Mouse (Mus musculus) midbrain, embryonic 11.5 days (tissue): ENCODE measurements around the gene Cd9. TPM values are rescaled to one million over a fixed set of nuclear protein-coding genes. Genes with fewer than 3 reads are reported as not detected.
A peak's percentile ranks its signal among the peaks of the same experiment; 100 is the strongest.

ENCODE experiments used
- ATAC-seq: fragments of 200-750 bp; cut with Nextera tagmentation; 2 replicates; pipeline ENCODE4 v1.8.0; 2017; ENCODE audit warnings: moderate TSS enrichment, moderate library complexity; ENCODE audit not compliant: low FRiP score
- DNase-seq: peaks from one replicate; pipeline ENCODE4 v3.0.0; 2015; ENCODE audit warnings: low spot score; ENCODE audit errors: missing footprints
- H3K27ac ChIP-seq: fragments of 300-500 bp; sonication (generic); 2 replicates; pipeline ENCODE4 v1.5.1; 2014; ENCODE audit warnings: low read depth, low read length
- H3K27me3 ChIP-seq: fragments of 300-500 bp; sonication (generic); 2 replicates; pipeline ENCODE4 v1.6.1; 2014; ENCODE audit warnings: mild to moderate bottlenecking, low read length, moderate library complexity, mixed read lengths; ENCODE audit not compliant: control insufficient read depth, insufficient read depth
- H3K36me3 ChIP-seq: fragments of 300-500 bp; sonication (generic); 2 replicates; pipeline ENCODE4 v1.6.1; 2014; ENCODE audit warnings: mild to moderate bottlenecking, low read length, moderate library complexity, mixed read lengths; ENCODE audit not compliant: control insufficient read depth, insufficient read depth
- H3K4me1 ChIP-seq: fragments of 300-500 bp; sonication (generic); 2 replicates; pipeline ENCODE4 v1.6.1; 2014; ENCODE audit warnings: low read length; ENCODE audit not compliant: control insufficient read depth, insufficient read depth
- H3K4me2 ChIP-seq: fragments of 300-500 bp; sonication (generic); 2 replicates; pipeline ENCODE4 v1.6.1; 2014; ENCODE audit warnings: mild to moderate bottlenecking, moderate library complexity
- H3K4me3 ChIP-seq: fragments of 300-500 bp; sonication (generic); 2 replicates; pipeline ENCODE4 v1.5.1; 2014; ENCODE audit warnings: low read depth, low read length
- H3K9ac ChIP-seq: fragments of 300-500 bp; sonication (generic); 2 replicates; pipeline ENCODE4 v1.6.1; 2014; ENCODE audit warnings: low read length
- H3K9me3 ChIP-seq: fragments of 300-500 bp; sonication (generic); 2 replicates; pipeline ENCODE4 v1.6.1; 2016; ENCODE audit warnings: low read length; ENCODE audit not compliant: control insufficient read depth
- WGBS: fragments of 180-500 bp; shearing (Covaris S2); extraction: QIAGEN DNeasy Blood & Tissue Kit; methylation state at CpG from one replicate; pipeline ENCODE4 v1.1.7; 2014; 5-methylcytosine and 5-hydroxymethylcytosine counted together
- polyA plus RNA-seq: library from polyadenylated mRNA; unstranded; fragments of >200 nt; fragmentation: Nextera tagmentation; extraction: Ambion mirVana; gene quantifications from 2 replicates; pipeline ENCODE4 v1.2.1, GENCODE M21; 2014

Cd9 gene
- polyA plus RNA-seq, 1 experiment from 2014 or later: 34.7 TPM

DNA sequence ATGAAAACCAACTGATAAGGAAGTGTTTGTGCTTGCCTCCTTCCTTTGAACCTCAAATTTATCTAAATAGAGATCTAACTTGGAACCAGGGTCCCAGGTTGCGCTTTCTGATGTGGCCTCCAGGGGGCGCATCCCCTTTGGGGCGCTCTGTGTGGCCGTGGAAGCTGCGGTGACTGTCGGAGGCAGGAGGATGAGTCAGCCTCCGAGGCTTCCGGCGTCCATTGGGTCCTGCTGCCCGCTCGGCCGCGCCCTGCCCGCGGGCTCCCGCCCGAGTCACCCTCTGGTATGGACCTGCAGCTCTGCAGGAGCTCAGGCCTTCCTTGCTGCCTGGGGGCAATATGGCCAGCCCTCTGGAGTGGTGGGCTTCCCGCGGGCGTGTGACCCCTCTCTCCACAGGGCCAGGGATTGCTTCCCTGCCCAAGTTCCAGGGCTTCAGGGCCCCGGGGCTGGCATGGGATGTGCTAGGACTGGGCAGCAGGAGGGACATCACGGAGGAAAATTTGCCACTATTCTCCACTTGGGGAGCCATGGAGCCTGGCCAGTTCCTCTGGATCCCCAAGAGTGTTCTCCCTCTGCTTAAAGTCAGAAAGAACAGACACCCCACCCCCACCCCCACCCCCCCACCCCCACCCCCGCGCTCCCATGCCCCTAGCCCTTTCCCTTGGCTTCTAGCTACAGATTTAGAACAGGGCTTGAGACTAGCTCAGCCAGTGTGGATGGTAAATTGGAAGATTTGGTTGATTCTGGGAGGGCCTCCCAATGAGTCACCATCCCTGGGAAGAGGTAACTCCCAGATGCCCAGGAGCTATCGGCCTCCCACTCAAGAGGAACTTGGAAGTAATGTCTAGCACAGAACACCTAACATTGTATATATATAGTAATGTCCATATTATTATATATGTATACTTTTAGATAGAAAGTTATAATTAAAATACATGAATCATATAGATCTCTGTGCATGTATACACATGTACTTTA is 67.9 kb downstream of the Cd9 start:
- 3% methylated on average over 23 of the region's 25 CpGs for WGBS
- H3K9ac ChIP-seq: peak overlapping the region; percentile 74
- no peaks in the 10 kb centered on the region for H3K27me3 ChIP-seq
- DNase-seq: peak; percentile 98
- H3K4me2 ChIP-seq: peak overlapping the region; percentile 74
- peaks cover 6% of the 10 kb centered on the region for H3K4me1 ChIP-seq
- peak; percentile 89 for ATAC-seq
- no peaks in the 10 kb centered on the region for H3K36me3 ChIP-seq
- peak overlapping the region; percentile 43 for H3K4me3 ChIP-seq
- H3K9me3 ChIP-seq: no peaks in the 10 kb centered on the region
- H3K27ac ChIP-seq: no peak overlapping the region

DNA sequence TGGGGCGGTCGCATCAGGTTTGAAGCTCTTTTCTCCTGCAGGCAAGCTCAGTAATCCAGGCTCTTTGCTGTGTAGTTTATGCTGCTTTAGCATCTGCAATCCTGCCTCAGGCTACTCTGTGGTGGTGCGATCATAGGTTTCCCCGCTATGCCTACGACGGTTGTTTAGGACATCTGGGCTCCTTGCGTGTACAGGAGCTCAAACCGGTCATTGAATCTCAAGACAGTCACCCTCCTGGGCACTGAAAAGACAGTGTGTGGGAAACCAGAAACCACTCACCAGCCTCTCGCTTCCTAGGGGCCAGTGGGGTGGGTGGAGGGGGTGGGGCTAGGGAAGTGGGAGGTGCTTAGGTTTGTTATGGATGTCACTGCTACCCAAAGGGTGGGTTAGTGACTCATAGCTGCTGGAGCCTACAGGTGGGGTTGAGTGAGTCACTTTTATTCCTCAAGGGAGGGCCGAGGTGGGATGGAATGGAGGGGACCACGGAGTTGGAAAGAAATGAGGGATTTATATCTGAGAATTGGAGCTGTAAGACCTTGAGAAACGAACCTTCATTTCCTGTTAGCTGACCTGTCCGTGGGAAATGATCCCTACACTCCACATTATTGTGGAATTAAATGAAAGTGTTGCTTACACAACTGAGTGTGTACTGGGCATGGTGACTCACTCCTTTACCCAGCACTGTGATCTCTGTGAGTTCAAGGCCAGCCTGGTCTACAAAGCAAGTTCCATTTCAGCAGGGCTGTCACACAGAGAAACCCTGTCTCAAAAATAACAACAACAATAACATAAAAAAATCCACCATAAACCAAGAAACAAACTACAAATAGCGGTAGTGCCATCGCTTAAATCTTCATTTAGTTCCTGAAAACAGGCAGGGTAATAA is 69.1 kb downstream of the Cd9 start:
- H3K4me2 ChIP-seq: no peak overlapping the region

GRCm38 (mm10) chr6:125424156-125424555 is 70.4 kb downstream of the Cd9 start:
- WGBS: 66% methylated on average over 3 of the region's 3 CpGs
- Histone ChIP-seq H3K4me1 (peaks cover 6% of the 10 kb centered on the region), H3K36me3 (no peaks in the 10 kb centered on the region), H3K9me3 (no peaks in the 10 kb centered on the region), H3K27me3 (no peaks in the 10 kb centered on the region), H3K9ac (no peak overlapping the region), H3K27ac (no peak overlapping the region), H3K4me2 (no peak overlapping the region), H3K4me3 (no peak overlapping the region)
- DNase-seq (peak; percentile 66), ATAC-seq (no peak)

More for the DNA sequence above, 69.1 kb downstream of the Cd9 start:
- Histone ChIP-seq H3K27me3 (no peaks in the 10 kb centered on the region), H3K4me1 (peaks cover 6% of the 10 kb centered on the region), H3K27ac (no peak overlapping the region), H3K36me3 (no peaks in the 10 kb centered on the region), H3K4me3 (no peak overlapping the region), H3K9ac (no peak overlapping the region), H3K9me3 (no peaks in the 10 kb centered on the region)
- WGBS: 63% methylated on average over 15 of the region's 15 CpGs
- DNase-seq (peak; percentile 79), ATAC-seq (no peak)

DNA sequence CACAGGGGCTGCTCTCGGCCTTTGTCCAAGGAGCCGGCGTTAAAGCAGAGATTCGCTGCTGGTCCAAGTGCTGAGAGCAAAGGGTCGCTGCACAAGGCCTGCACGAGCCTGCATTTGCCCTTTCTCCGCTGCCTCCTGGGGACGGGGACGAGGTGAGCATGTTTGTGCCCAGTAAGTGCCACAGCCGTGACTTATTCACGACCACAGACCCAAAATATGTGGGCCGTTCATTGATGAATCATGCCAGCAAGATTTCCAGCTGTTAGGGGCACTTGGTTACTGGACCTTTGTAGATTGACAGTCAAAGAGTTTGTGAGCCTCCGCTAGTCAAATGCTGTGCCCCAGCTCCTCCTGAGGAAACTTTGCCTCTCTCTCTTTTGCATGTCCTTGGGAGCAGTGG is 71.1 kb downstream of the Cd9 start:
- ATAC-seq: no peak
- H3K36me3 ChIP-seq: no peaks in the 10 kb centered on the region
- H3K9me3 ChIP-seq: no peaks in the 10 kb centered on the region
- H3K27ac ChIP-seq: no peak overlapping the region
- peak; percentile 82 for DNase-seq
- no peak overlapping the region for H3K4me3 ChIP-seq
- no peaks in the 10 kb centered on the region for H3K27me3 ChIP-seq
- WGBS: 35% methylated on average over 13 of the region's 13 CpGs
- H3K4me2 ChIP-seq: no peak overlapping the region
- peaks cover 6% of the 10 kb centered on the region for H3K4me1 ChIP-seq
- H3K9ac ChIP-seq: no peak overlapping the region

DNA sequence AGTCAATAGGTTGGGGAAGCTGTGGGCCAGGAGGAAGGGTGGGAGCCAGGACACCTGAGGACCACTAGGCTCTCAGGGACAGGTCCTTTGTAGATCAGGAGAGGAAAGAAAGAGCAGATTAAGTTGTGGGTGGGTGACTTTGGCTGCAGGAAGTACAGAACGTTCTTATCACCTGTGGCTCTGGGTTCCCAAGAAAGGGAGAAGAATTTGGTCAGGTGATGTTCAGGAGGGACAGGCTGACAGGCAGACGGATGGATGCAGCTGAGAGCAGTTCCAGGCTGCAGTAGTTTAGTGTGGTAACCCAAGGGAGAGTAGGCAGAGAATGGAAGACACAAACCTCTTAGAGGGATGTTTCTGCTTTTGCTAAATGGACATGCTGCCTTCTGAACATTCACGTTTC is 71.5 kb downstream of the Cd9 start:
- H3K4me2 ChIP-seq: no peak overlapping the region
- no peak overlapping the region for H3K4me3 ChIP-seq
- DNase-seq (peak; percentile 82), ATAC-seq (no peak)
- H3K4me1 ChIP-seq: peaks cover 6% of the 10 kb centered on the region
- no peak overlapping the region for H3K9ac ChIP-seq
- WGBS: 42% methylated on average over 3 of the region's 3 CpGs
- no peak overlapping the region for H3K27ac ChIP-seq
- H3K27me3 ChIP-seq: no peaks in the 10 kb centered on the region
- H3K9me3 ChIP-seq: no peaks in the 10 kb centered on the region
- no peaks in the 10 kb centered on the region for H3K36me3 ChIP-seq

- no peak overlapping the region for H3K4me3 ChIP-seq
- ATAC-seq (peak; percentile 45; the same call in 1 of the 2 replicates), DNase-seq (peak; percentile 93)
- peak overlapping the region; percentile 23; the same call in 1 of the 2 replicates for H3K4me2 ChIP-seq
- H3K9me3 ChIP-seq: no peaks in the 10 kb centered on the region
- no peaks in the 10 kb centered on the region for H3K36me3 ChIP-seq
- H3K4me1 ChIP-seq: peaks cover 6% of the 10 kb centered on the region
- WGBS: 28% methylated on average over 19 of the region's 20 CpGs
- no peaks in the 10 kb centered on the region for H3K27me3 ChIP-seq
- H3K27ac ChIP-seq: no peak overlapping the region
- no peak overlapping the region; the same call in 1 of the 2 replicates for H3K9ac ChIP-seq
Measured at GRCm38 (mm10) chr6:125422051-125422822, 72.4 kb downstream of the Cd9 start.

DNA sequence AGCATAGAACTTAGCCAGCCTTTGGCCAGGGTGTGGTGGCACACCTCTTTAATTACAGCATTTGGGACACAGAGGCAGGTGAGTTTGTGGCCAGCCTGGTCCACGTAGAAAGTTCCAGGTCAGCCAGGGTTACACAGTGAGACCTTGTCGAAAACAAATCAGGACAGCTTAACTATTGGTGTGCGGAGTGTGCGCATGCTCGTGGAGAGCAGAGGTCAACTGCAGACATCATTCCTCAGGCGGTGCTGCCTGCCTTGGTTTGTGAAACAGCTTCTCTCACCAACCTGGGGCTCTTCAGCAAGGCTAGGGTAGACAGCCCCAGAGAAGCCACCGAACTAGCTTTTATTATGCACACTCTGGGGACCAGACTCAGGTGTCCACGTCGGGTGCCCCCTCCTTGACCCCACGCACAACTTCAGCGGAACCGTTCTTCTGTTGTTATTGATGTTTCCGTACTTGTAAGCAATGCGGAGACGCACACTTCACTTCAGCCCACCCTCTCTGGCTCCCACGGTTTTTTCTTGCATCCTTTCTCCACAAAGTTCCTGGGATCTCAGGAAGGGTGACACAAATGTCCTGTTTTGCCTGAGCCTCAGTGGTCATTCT is 74.0 kb downstream of the Cd9 start:
- Histone ChIP-seq H3K9me3 (no peaks in the 10 kb centered on the region), H3K27ac (no peak overlapping the region), H3K27me3 (no peaks in the 10 kb centered on the region), H3K4me3 (no peak overlapping the region), H3K9ac (no peak overlapping the region), H3K4me2 (no peak overlapping the region), H3K4me1 (peaks cover 4% of the 10 kb centered on the region), H3K36me3 (no peaks in the 10 kb centered on the region)
- DNase-seq (no peak), ATAC-seq (no peak)
- WGBS: 80% methylated on average over 16 of the region's 16 CpGs

- Histone ChIP-seq H3K4me1 (peaks cover 4% of the 10 kb centered on the region), H3K27ac (no peak overlapping the region), H3K4me2 (no peak overlapping the region), H3K27me3 (no peaks in the 10 kb centered on the region), H3K4me3 (no peak overlapping the region), H3K9ac (no peak overlapping the region), H3K36me3 (no peaks in the 10 kb centered on the region), H3K9me3 (no peaks in the 10 kb centered on the region)
- DNase-seq: peak; percentile 96
- ATAC-seq: peak; percentile 53; the same call in 1 of the 2 replicates
- WGBS: 11% methylated on average over 9 of the region's 9 CpGs
Measured at GRCm38 (mm10) chr6:125418744-125419143, 75.8 kb downstream of the Cd9 start.
